Mouse (Mus musculus) telencephalon, adult 2 months (tissue): Measurements from ENCODE around the gene Vmn1r24.
"Not testable (repeated sequence)": the region's sequence is repeated elsewhere in the genome, so short reads cannot be mapped to it uniquely, and the experiment has no call there.

ENCODE experiments used
- DNase-seq: peaks from one replicate; pipeline ENCODE4 v3.0.0-alpha.2; 2011; ENCODE audit warnings: low read depth, low spot score

Vmn1r24 gene

DNA sequence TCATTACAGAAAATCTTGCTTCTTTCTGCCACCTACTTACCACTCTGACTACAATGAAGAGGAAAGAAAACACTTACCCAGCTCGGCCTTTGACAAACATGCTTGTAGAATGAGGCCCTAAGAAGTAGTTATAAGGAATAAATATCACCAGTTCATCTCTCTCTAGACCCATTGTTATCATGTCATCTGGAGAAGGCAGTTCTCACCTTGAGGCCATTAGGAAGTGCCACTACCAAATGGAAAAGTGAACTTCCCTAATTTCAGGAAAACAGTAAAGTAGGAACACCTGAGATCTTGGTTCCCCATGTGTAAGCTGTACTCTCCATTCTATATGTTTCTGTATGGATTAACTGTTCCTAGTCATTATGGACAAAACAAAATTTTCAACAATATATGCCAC is at the start of gene Vmn1r24:
Gene Vmn1r24 (minus strand): TSS at position 101 of the 400 bp plus-strand sequence.
- DNase-seq = not testable (repeated sequence)

DNA sequence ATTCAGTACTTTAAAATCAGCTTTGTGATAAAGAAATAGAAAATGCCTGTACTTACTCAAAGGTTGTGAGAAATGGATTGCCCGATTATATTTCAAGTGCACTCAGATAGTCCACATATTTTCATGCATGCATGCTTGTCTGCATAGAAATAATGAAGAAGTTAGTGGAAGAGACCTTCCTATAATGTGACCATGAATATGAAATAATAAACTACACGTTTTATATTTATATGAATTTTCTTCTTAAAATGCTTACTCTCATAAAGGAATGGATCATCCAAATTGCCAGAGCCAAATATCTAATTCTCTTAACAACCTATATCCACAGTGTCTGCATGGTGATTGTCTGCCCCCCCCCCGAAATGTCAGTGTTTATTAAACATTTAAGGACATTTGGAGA is 19.4 kb upstream of the Vmn1r24 start, which contains the start of gene Vmn1r25:
Gene Vmn1r25 (minus strand): TSS at position 101 of the 400 bp plus-strand sequence.
- no peak for DNase-seq

DNA sequence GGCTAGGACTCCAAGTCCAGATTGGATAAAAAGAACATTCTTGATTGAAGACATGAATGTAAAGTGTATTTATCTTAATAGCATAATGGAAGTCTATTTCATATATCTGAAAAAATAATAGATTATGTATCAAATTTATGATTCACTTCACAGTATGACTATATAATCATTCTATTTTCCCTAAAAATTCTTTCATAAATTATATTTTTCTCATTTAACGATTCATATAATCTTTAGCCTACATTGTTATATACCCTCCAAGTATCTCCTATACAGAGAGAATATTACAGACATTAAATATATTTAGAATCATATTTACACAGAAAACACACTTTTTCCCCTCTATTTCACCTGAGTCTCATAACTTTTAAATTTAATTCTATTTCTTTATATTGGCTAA is 34.6 kb downstream of the Vmn1r24 start, which contains the start of gene Vmn1r23:
Gene Vmn1r23 (minus strand): TSS at position 101 of the 400 bp plus-strand sequence.
- DNase-seq = no peak

DNA sequence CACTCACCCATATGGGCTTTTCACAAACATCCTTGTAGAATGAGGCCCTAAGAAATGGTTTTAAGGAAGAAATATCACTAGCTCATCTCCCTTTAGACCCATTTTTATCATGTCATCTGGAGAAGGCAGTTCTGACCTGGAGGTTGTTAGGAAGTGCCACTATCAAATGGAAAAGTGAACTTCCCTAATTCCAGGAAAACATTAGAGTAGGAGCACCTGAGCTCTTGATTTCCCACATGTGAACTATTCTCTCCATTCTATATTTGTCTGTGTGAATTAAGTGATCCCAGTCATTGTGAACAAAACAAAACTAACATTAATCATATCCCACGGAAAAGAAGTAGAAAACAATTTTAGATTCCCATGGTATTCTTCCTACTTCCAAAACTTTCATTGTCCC is 53.4 kb downstream of the Vmn1r24 start, which contains the start of gene Vmn1r22:
Gene Vmn1r22 (minus strand): TSS at position 101 of the 400 bp plus-strand sequence.
- no peak for DNase-seq
